Mouse (Mus musculus): ENCODE measurements around the gene Ciapin1.

The Ciapin1 gene

GRCm38 (mm10) chr8:94778036-94778435 lies 60.1 kb downstream of the Ciapin1 start:
- DNase-seq, result no peak

- no peak for DNase-seq
Observed at GRCm38 (mm10) chr8:94776346-94776745, 61.8 kb downstream of the Ciapin1 start.

- DNase-seq, result no peak
Observed at GRCm38 (mm10) chr8:94774601-94775000, 63.6 kb downstream of the Ciapin1 start.

GRCm38 (mm10) chr8:94773700-94774171 lies 64.4 kb downstream of the Ciapin1 start:
- peak; percentile 72 for DNase-seq

GRCm38 (mm10) chr8:94773048-94773447 lies 65.1 kb downstream of the Ciapin1 start:
- DNase-seq, result peak; percentile 36

GRCm38 (mm10) chr8:94771941-94772670 lies 66.1 kb downstream of the Ciapin1 start, which contains the start of gene Cx3cl1:
Cx3cl1 (plus strand) TSS chr8:94772009.
- peak; percentile 86 for DNase-seq

GRCm38 (mm10) chr8:94770945-94771344 lies 67.2 kb downstream of the Ciapin1 start:
- DNase-seq, result peak; percentile 47
